ENCODE assay signal across 7 mouse cellular contexts in genomic region chr12:78862254-78862730, GRCm38 (mm10). TPM values are rescaled to one million over a fixed set of nuclear protein-coding genes. Genes with fewer than 3 reads are reported as not detected.
DNase-seq lines count a peak whose midpoint lies in the region; ATAC-seq and TF ChIP-seq lines count a peak whose summit lies in the region.

No protein-coding gene starts in this region.

- no peak for TF ChIP-seq POLR2A in testis, adult 2 months (IDR thresholded peaks at IDR 0.05; ENCODE audit: control insufficient read depth, low read depth, low read length)

- H3K4me1 ChIP-seq in testis, adult 2 months (ENCODE audit: control insufficient read depth, insufficient read depth, low read length) = peaks cover 4% of the 10 kb centered on the region
- H3K4me1 ChIP-seq in forebrain, embryonic 11.5 days (replicated peaks; ENCODE audit: control insufficient read depth, insufficient read depth, low read length) = peaks cover 8% of the 10 kb centered on the region; the same call in 1 of the 2 replicates
- H3K4me1 ChIP-seq in liver, embryonic 12.5 days = peaks cover 50% of the 10 kb centered on the region
- H3K4me1 ChIP-seq in stomach, postnatal 0 days (replicated peaks; ENCODE audit: control insufficient read depth, insufficient read depth) = 0 out of 2 replicates have a peak, but pooled peaks cover 2% of the 10 kb centered on the region

- H3K4me2 ChIP-seq in forebrain, embryonic 11.5 days (ENCODE audit: low read depth, low read length, severe bottlenecking) = peak overlapping the region; percentile 67
- peak overlapping the region; percentile 84 for H3K4me2 ChIP-seq in liver, embryonic 12.5 days
- peak overlapping the region; percentile 59 for H3K4me2 ChIP-seq in stomach, postnatal 0 days (replicated peaks; ENCODE audit: low read depth)

- no peaks in the 10 kb centered on the region for H3K27me3 ChIP-seq in testis, adult 2 months (ENCODE audit: control insufficient read depth, insufficient read depth, low read length)
- H3K27me3 ChIP-seq in forebrain, embryonic 11.5 days (ENCODE audit: control insufficient read depth, insufficient read depth, low read length) = no peaks in the 10 kb centered on the region
- H3K27me3 ChIP-seq in liver, embryonic 12.5 days (replicated peaks) = no peaks in the 10 kb centered on the region
- no peaks in the 10 kb centered on the region for H3K27me3 ChIP-seq in stomach, postnatal 0 days (ENCODE audit: control insufficient read depth, insufficient read depth, low read length)

- DNase-seq in testis, postnatal 14 days (ENCODE audit: low spot score) = no peak
- DNase-seq in forebrain, embryonic 11.5 days (ENCODE audit: low spot score) = no peak
- DNase-seq in stomach, postnatal 0 days (ENCODE audit: low spot score) = no peak
- DNase-seq in urinary bladder, postnatal 36 days (ENCODE audit: low spot score in 2 of 2) = no peak
- DNase-seq in kidney, adult 11 months = no peak

- peak overlapping the region; percentile 93 for H3K9ac ChIP-seq in forebrain, embryonic 11.5 days (ENCODE audit: low read length)
- H3K9ac ChIP-seq in liver, embryonic 12.5 days = peak overlapping the region; percentile 84
- peak overlapping the region; percentile 88 for H3K9ac ChIP-seq in stomach, postnatal 0 days (ENCODE audit: low read length)

- H3K36me3 ChIP-seq in testis, adult 2 months (ENCODE audit: control insufficient read depth, insufficient read depth, low read length) = no peaks in the 10 kb centered on the region
- H3K36me3 ChIP-seq in forebrain, embryonic 11.5 days (ENCODE audit: control insufficient read depth, insufficient read depth, low read length) = no peaks in the 10 kb centered on the region
- peaks cover 27% of the 10 kb centered on the region for H3K36me3 ChIP-seq in liver, embryonic 12.5 days
- H3K36me3 ChIP-seq in stomach, postnatal 0 days (ENCODE audit: control insufficient read depth, insufficient read depth, low read length) = no peaks in the 10 kb centered on the region

- TF ChIP-seq EP300 in stomach, postnatal 0 days (optimal IDR thresholded peaks at IDR 0.05) = no peak

- no peaks in the 10 kb centered on the region for H3K9me3 ChIP-seq in forebrain, embryonic 11.5 days (ENCODE audit: control insufficient read depth, low read length)
- H3K9me3 ChIP-seq in liver, embryonic 12.5 days (replicated peaks) = no peaks in the 10 kb centered on the region
- no peaks in the 10 kb centered on the region for H3K9me3 ChIP-seq in stomach, postnatal 0 days (ENCODE audit: control insufficient read depth, low read length)

- peak overlapping the region; percentile 99 for H3K4me3 ChIP-seq in testis, adult 2 months (ENCODE audit: control insufficient read depth, low read depth, low read length)
- H3K4me3 ChIP-seq in forebrain, embryonic 11.5 days (ENCODE audit: low read depth, low read length) = peak overlapping the region; percentile 60
- H3K4me3 ChIP-seq in liver, embryonic 12.5 days = peak overlapping the region; percentile 90
- peak overlapping the region; percentile 75 for H3K4me3 ChIP-seq in stomach, postnatal 0 days (ENCODE audit: low read depth, low read length)

- no peak for TF ChIP-seq CTCF in testis, adult 2 months (IDR thresholded peaks at IDR 0.05; ENCODE audit: control insufficient read depth, insufficient read depth, insufficient replicate concordance, low read depth, low read length)
- no peak for TF ChIP-seq CTCF in stomach, postnatal 0 days (IDR thresholded peaks at IDR 0.05; ENCODE audit: low read depth)

- under 1% methylated on average over 22 of the region's 22 CpGs for WGBS in forebrain, embryonic 11.5 days
- under 1% methylated on average over 22 of the region's 22 CpGs for WGBS in liver, embryonic 12.5 days (ENCODE audit: insufficient replicate concordance)
- under 1% methylated on average over 22 of the region's 22 CpGs for WGBS in stomach, postnatal 0 days

- ATAC-seq in forebrain, embryonic 11.5 days (replicated peaks; ENCODE audit: low FRiP score) = no peak
- peak; percentile 32 for ATAC-seq in liver, embryonic 12.5 days
- ATAC-seq in stomach, postnatal 0 days (ENCODE audit: low FRiP score, low TSS enrichment) = no peak

- peak overlapping the region; percentile 97 for H3K27ac ChIP-seq in testis, adult 2 months (ENCODE audit: control insufficient read depth, insufficient read depth, low read depth, low read length)
- peak overlapping the region; percentile 81; the same call in 1 of the 2 replicates for H3K27ac ChIP-seq in forebrain, embryonic 11.5 days (ENCODE audit: low read depth, low read length)
- peak overlapping the region; percentile 93 for H3K27ac ChIP-seq in liver, embryonic 12.5 days
- H3K27ac ChIP-seq in stomach, postnatal 0 days (replicated peaks) = peak overlapping the region; percentile 91

RNA-seq across cellular contexts. Expression of gene Eif2s1, which starts 0.7 kb away (rescaled TPM):
- 29.3 and 45.0 TPM in 2 replicates for polyA plus RNA-seq in testis, adult 2 months (2012; rRNA removed)
- 240 and 249 TPM in 2 replicates for polyA plus RNA-seq in forebrain, embryonic 11.5 days (2014; fragmentation: Nextera tagmentation; extraction: Ambion mirVana)
- polyA plus RNA-seq in liver, embryonic 12.5 days (2016; fragmentation: Nextera tagmentation; extraction: Ambion mirVana) = 266 and 283 TPM in 2 replicates
- 132 and 145 TPM in 2 replicates for polyA plus RNA-seq in stomach, postnatal 0 days (2015; fragmentation: Nextera tagmentation; extraction: Ambion mirVana)

RNA-seq across cellular contexts. Expression of gene Atp6v1d, which starts 0.9 kb away (rescaled TPM):
- polyA plus RNA-seq in testis, adult 2 months (2012; rRNA removed) = 31.8 and 38.5 TPM in 2 replicates
- 79.6 and 99.2 TPM in 2 replicates for polyA plus RNA-seq in forebrain, embryonic 11.5 days (2014; fragmentation: Nextera tagmentation; extraction: Ambion mirVana)
- polyA plus RNA-seq in liver, embryonic 12.5 days (2016; fragmentation: Nextera tagmentation; extraction: Ambion mirVana) = 37.2 and 37.4 TPM in 2 replicates
- polyA plus RNA-seq in stomach, postnatal 0 days (2015; fragmentation: Nextera tagmentation; extraction: Ambion mirVana) = 72.1 and 76.5 TPM in 2 replicates

RNA-seq across cellular contexts. Expression of gene Plek2, which starts 44.5 kb away (rescaled TPM):
- polyA plus RNA-seq in testis, adult 2 months (2012; rRNA removed) = 0.22 and 0.36 TPM in 2 replicates
- 3.0 and 3.5 TPM in 2 replicates for polyA plus RNA-seq in forebrain, embryonic 11.5 days (2014; fragmentation: Nextera tagmentation; extraction: Ambion mirVana)
- polyA plus RNA-seq in liver, embryonic 12.5 days (2016; fragmentation: Nextera tagmentation; extraction: Ambion mirVana) = 53.6 and 55.0 TPM in 2 replicates
- polyA plus RNA-seq in stomach, postnatal 0 days (2015; fragmentation: Nextera tagmentation; extraction: Ambion mirVana) = 42.6 and 50.2 TPM in 2 replicates
